Mouse (Mus musculus) stomach, embryonic 16.5 days (tissue): Measurements from ENCODE around the gene Txn2. TPM values are rescaled to one million over a fixed set of nuclear protein-coding genes. Genes with fewer than 3 reads are reported as not detected.

Source experiments
- ATAC-seq: fragments of 200-750 bp; cut with Nextera tagmentation; 2 replicates; pipeline ENCODE4 v1.8.0; 2017; ENCODE audit warnings: moderate number of reproducible peaks, moderate TSS enrichment; ENCODE audit not compliant: insufficient read depth, low FRiP score
- H3K27ac ChIP-seq: fragments of 300-500 bp; sonication (generic); 2 replicates; pipeline ENCODE4 v1.5.1; 2014; ENCODE audit warnings: low read length
- H3K27me3 ChIP-seq: fragments of 300-500 bp; sonication (generic); 2 replicates; pipeline ENCODE4 v1.6.1; 2014; ENCODE audit warnings: low read length, control low read depth, mixed read lengths; ENCODE audit not compliant: control insufficient read depth, insufficient read depth
- H3K36me3 ChIP-seq: fragments of 300-500 bp; sonication (generic); 2 replicates; pipeline ENCODE4 v1.6.1; 2014; ENCODE audit warnings: low read length; ENCODE audit not compliant: control insufficient read depth, insufficient read depth
- H3K4me1 ChIP-seq: fragments of 300-500 bp; sonication (generic); 2 replicates; pipeline ENCODE4 v1.6.1; 2014; ENCODE audit warnings: low read length, control low read depth, mixed read lengths; ENCODE audit not compliant: control insufficient read depth, insufficient read depth
- H3K4me2 ChIP-seq: fragments of 300-500 bp; sonication (generic); 2 replicates; pipeline ENCODE4 v1.6.1; 2014; ENCODE audit warnings: low read depth, low read length, mixed read lengths
- H3K4me3 ChIP-seq: fragments of 300-500 bp; sonication (generic); replicated peaks from 2 replicates; pipeline ENCODE4 v1.5.1; 2014; ENCODE audit warnings: mild to moderate bottlenecking, low read length
- H3K9ac ChIP-seq: fragments of 300-500 bp; sonication (generic); 2 replicates; pipeline ENCODE4 v1.6.1; 2014; ENCODE audit warnings: low read length
- H3K9me3 ChIP-seq: fragments of 300-500 bp; sonication (generic); replicated peaks from 2 replicates; pipeline ENCODE4 v1.6.1; 2016; ENCODE audit warnings: low read length, control low read depth; ENCODE audit not compliant: control insufficient read depth
- WGBS: fragments of 180-500 bp; shearing (Covaris S2); extraction: QIAGEN DNeasy Blood & Tissue Kit; methylation state at CpG from one replicate; pipeline ENCODE4 v1.1.7; 2014; 5-methylcytosine and 5-hydroxymethylcytosine counted together
- polyA plus RNA-seq: library from polyadenylated mRNA; unstranded; fragments of >200 nt; fragmentation: Nextera tagmentation; extraction: Ambion mirVana; gene quantifications from 2 replicates; pipeline ENCODE4 v1.2.1, GENCODE M21; 2015

The Txn2 gene
- polyA plus RNA-seq, 1 experiment from 2014 or later = 232 TPM

- WGBS = 33% methylated on average over 8 of the region's 8 CpGs
- ATAC-seq = no peak; the same call in 1 of the 2 replicates
- H3K9ac ChIP-seq = no peak overlapping the region
- H3K27me3 ChIP-seq = no peaks in the 10 kb centered on the region
- H3K36me3 ChIP-seq = peaks cover 4% of the 10 kb centered on the region
- no peak overlapping the region for H3K27ac ChIP-seq
- no peak overlapping the region for H3K4me2 ChIP-seq
- peaks cover 8% of the 10 kb centered on the region; the same call in 1 of the 2 replicates for H3K4me1 ChIP-seq
- H3K9me3 ChIP-seq = no peaks in the 10 kb centered on the region
- no peak overlapping the region for H3K4me3 ChIP-seq
Measured at GRCm38 (mm10) chr15:77916851-77917544, 11.8 kb downstream of the Txn2 start.

GRCm38 (mm10) chr15:77915287-77915686 lies 13.5 kb downstream of the Txn2 start:
- Histone ChIP-seq H3K27me3 (no peaks in the 10 kb centered on the region), H3K27ac (no peak overlapping the region), H3K36me3 (peaks cover 4% of the 10 kb centered on the region), H3K9ac (no peak overlapping the region), H3K4me1 (peaks cover 7% of the 10 kb centered on the region), H3K9me3 (no peaks in the 10 kb centered on the region), H3K4me2 (no peak overlapping the region), H3K4me3 (no peak overlapping the region)
- no peak for ATAC-seq
- WGBS = 98% methylated on average over 4 of the region's 4 CpGs

GRCm38 (mm10) chr15:77914507-77914906 lies 14.3 kb downstream of the Txn2 start:
- H3K9me3 ChIP-seq = no peaks in the 10 kb centered on the region
- no peak overlapping the region for H3K9ac ChIP-seq
- no peak overlapping the region for H3K4me3 ChIP-seq
- no peak overlapping the region for H3K27ac ChIP-seq
- H3K27me3 ChIP-seq = no peaks in the 10 kb centered on the region
- H3K4me1 ChIP-seq = peaks cover 7% of the 10 kb centered on the region
- H3K36me3 ChIP-seq = peaks cover 4% of the 10 kb centered on the region
- no peak for ATAC-seq
- H3K4me2 ChIP-seq = no peak overlapping the region
- 98% methylated on average over 3 of the region's 3 CpGs for WGBS

GRCm38 (mm10) chr15:77913054-77913453 lies 15.8 kb downstream of the Txn2 start:
- Histone ChIP-seq H3K9me3 (no peaks in the 10 kb centered on the region), H3K27ac (no peak overlapping the region), H3K27me3 (no peaks in the 10 kb centered on the region), H3K4me1 (peaks cover 11% of the 10 kb centered on the region), H3K4me3 (no peak overlapping the region), H3K36me3 (peaks cover 4% of the 10 kb centered on the region), H3K9ac (no peak overlapping the region; the same call in 1 of the 2 replicates), H3K4me2 (no peak overlapping the region)
- ATAC-seq = no peak
- WGBS = 68% methylated on average over 8 of the region's 8 CpGs

GRCm38 (mm10) chr15:77912585-77912984 lies 16.2 kb downstream of the Txn2 start:
- 56% methylated on average over 7 of the region's 7 CpGs for WGBS
- ATAC-seq = no peak

GRCm38 (mm10) chr15:77912048-77912447 lies 16.8 kb downstream of the Txn2 start:
- Histone ChIP-seq H3K27ac (no peak overlapping the region; the same call in 1 of the 2 replicates), H3K9ac (no peak overlapping the region), H3K4me1 (peaks cover 16% of the 10 kb centered on the region), H3K27me3 (no peaks in the 10 kb centered on the region), H3K9me3 (no peaks in the 10 kb centered on the region), H3K4me2 (no peak overlapping the region), H3K36me3 (peaks cover 4% of the 10 kb centered on the region; the same call in 1 of the 2 replicates), H3K4me3 (no peak overlapping the region)
- no peak for ATAC-seq
- 39% methylated on average over 5 of the region's 5 CpGs for WGBS

More at GRCm38 (mm10) chr15:77912585-77912984, 16.2 kb downstream of the Txn2 start:
- Histone ChIP-seq H3K4me1 (peaks cover 13% of the 10 kb centered on the region), H3K27ac (no peak overlapping the region), H3K27me3 (no peaks in the 10 kb centered on the region), H3K9me3 (no peaks in the 10 kb centered on the region), H3K4me2 (no peak overlapping the region), H3K36me3 (peaks cover 4% of the 10 kb centered on the region), H3K4me3 (no peak overlapping the region), H3K9ac (no peak overlapping the region; the same call in 1 of the 2 replicates)

GRCm38 (mm10) chr15:77911065-77911464 lies 17.7 kb downstream of the Txn2 start:
- no peaks in the 10 kb centered on the region for H3K27me3 ChIP-seq
- H3K9me3 ChIP-seq = no peaks in the 10 kb centered on the region
- peaks cover 25% of the 10 kb centered on the region for H3K4me1 ChIP-seq
- H3K9ac ChIP-seq = 0 out of 2 replicates have a peak overlapping the region, but pooled peaks have one; percentile 13
- H3K36me3 ChIP-seq = peaks cover under 1% of the 10 kb centered on the region; the same call in 1 of the 2 replicates
- peak; percentile 74; the same call in 1 of the 2 replicates for ATAC-seq
- H3K4me3 ChIP-seq = no peak overlapping the region
- WGBS = 15% methylated on average over 2 of the region's 2 CpGs
- peak overlapping the region; percentile 59 for H3K27ac ChIP-seq
- no peak overlapping the region for H3K4me2 ChIP-seq

- 0 out of 2 replicates have a peak, but pooled peaks have one; percentile 18 for ATAC-seq
- H3K4me3 ChIP-seq = no peak overlapping the region
- H3K27ac ChIP-seq = peak overlapping the region; percentile 86
- no peaks in the 10 kb centered on the region for H3K27me3 ChIP-seq
- no peak overlapping the region for H3K4me2 ChIP-seq
- peaks cover 48% of the 10 kb centered on the region for H3K4me1 ChIP-seq
- 51% methylated on average over 9 of the region's 9 CpGs for WGBS
- H3K9ac ChIP-seq = 0 out of 2 replicates have a peak overlapping the region, but pooled peaks have one; percentile 18
- no peaks in the 10 kb centered on the region for H3K9me3 ChIP-seq
- H3K36me3 ChIP-seq = no peaks in the 10 kb centered on the region
Measured at GRCm38 (mm10) chr15:77907646-77908518, 20.9 kb downstream of the Txn2 start.

GRCm38 (mm10) chr15:77906545-77906944 lies 22.3 kb downstream of the Txn2 start:
- WGBS = 51% methylated on average over 10 of the region's 10 CpGs
- no peak for ATAC-seq
- no peak overlapping the region for H3K4me2 ChIP-seq
- H3K9me3 ChIP-seq = no peaks in the 10 kb centered on the region
- H3K36me3 ChIP-seq = no peaks in the 10 kb centered on the region
- 0 out of 2 replicates have a peak overlapping the region, but pooled peaks have one; percentile 4 for H3K27ac ChIP-seq
- peaks cover 48% of the 10 kb centered on the region for H3K4me1 ChIP-seq
- peak overlapping the region; percentile 34; the same call in 1 of the 2 replicates for H3K9ac ChIP-seq
- no peaks in the 10 kb centered on the region for H3K27me3 ChIP-seq
- no peak overlapping the region for H3K4me3 ChIP-seq
